Mouse (Mus musculus) kidney, embryonic 14.5 days (tissue): Measurements from ENCODE around the gene Wipf1. TPM values are rescaled to one million over a fixed set of nuclear protein-coding genes. Genes with fewer than 3 reads are reported as not detected.

Source experiments
- ATAC-seq: fragments of 200-750 bp; cut with Nextera tagmentation; 2 replicates; pipeline ENCODE4 v1.8.0; 2017; ENCODE audit warnings: moderate number of reproducible peaks, mild to moderate bottlenecking, moderate TSS enrichment, moderate library complexity; ENCODE audit not compliant: low FRiP score, low TSS enrichment
- H3K27ac ChIP-seq: fragments of 300-500 bp; sonication (generic); 2 replicates; pipeline ENCODE4 v1.5.1; 2014; ENCODE audit warnings: low read depth, mild to moderate bottlenecking, low read length, moderate library complexity, mixed read lengths
- H3K27me3 ChIP-seq: fragments of 300-500 bp; sonication (generic); 2 replicates; pipeline ENCODE4 v1.6.1; 2014; ENCODE audit warnings: mild to moderate bottlenecking, low read length; ENCODE audit not compliant: control insufficient read depth, insufficient read depth
- H3K36me3 ChIP-seq: fragments of 300-500 bp; sonication (generic); 2 replicates; pipeline ENCODE4 v1.6.1; 2014; ENCODE audit warnings: low read length, mixed read lengths; ENCODE audit not compliant: control insufficient read depth, insufficient read depth
- H3K4me1 ChIP-seq: fragments of 300-500 bp; sonication (generic); 2 replicates; pipeline ENCODE4 v1.6.1; 2014; ENCODE audit warnings: low read length, mixed read lengths; ENCODE audit not compliant: control insufficient read depth, insufficient read depth
- H3K4me2 ChIP-seq: fragments of 300-500 bp; sonication (generic); replicated peaks from 2 replicates; pipeline ENCODE4 v1.6.1; 2014; ENCODE audit warnings: low read depth, mild to moderate bottlenecking, low read length
- H3K4me3 ChIP-seq: fragments of 300-500 bp; sonication (generic); 2 replicates; pipeline ENCODE4 v1.5.1; 2014; ENCODE audit warnings: mild to moderate bottlenecking, low read length
- H3K9ac ChIP-seq: fragments of 300-500 bp; sonication (generic); 2 replicates; pipeline ENCODE4 v1.6.1; 2014; ENCODE audit warnings: low read depth, mild to moderate bottlenecking, low read length, moderate library complexity
- H3K9me3 ChIP-seq: fragments of 300-500 bp; sonication (generic); 2 replicates; pipeline ENCODE4 v1.6.1; 2016; ENCODE audit warnings: low read length; ENCODE audit not compliant: control insufficient read depth
- whole genome bisulfite sequencing: fragments of 180-500 bp; shearing (Covaris S2); extraction: QIAGEN DNeasy Blood & Tissue Kit; methylation state at CpG from one replicate; pipeline ENCODE4 v1.1.7; 2014; 5-methylcytosine and 5-hydroxymethylcytosine counted together
- polyA plus RNA-seq: library from polyadenylated mRNA; unstranded; fragments of >200 nt; fragmentation: Nextera tagmentation; extraction: Ambion mirVana; gene quantifications from 2 replicates; pipeline ENCODE4 v1.2.1, GENCODE M21; 2014

The Wipf1 gene
- polyA plus RNA-seq, 1 experiment from 2014 or later, result 12.9 TPM

GRCm38 (mm10) chr2:73518966-73519365, 10.6 kb downstream of the Wipf1 start:
- Histone ChIP-seq H3K27ac (no peak overlapping the region), H3K4me2 (no peak overlapping the region), H3K4me1 (peaks cover 15% of the 10 kb centered on the region), H3K36me3 (peaks cover 2% of the 10 kb centered on the region; the same call in 1 of the 2 replicates), H3K27me3 (no peaks in the 10 kb centered on the region), H3K9ac (no peak overlapping the region), H3K9me3 (no peaks in the 10 kb centered on the region), H3K4me3 (no peak overlapping the region)
- ATAC-seq, result no peak
- 85% methylated on average over 5 of the region's 5 CpGs for WGBS

- Histone ChIP-seq H3K4me2 (no peak overlapping the region), H3K9ac (no peak overlapping the region), H3K4me3 (no peak overlapping the region), H3K36me3 (peaks cover 2% of the 10 kb centered on the region; the same call in 1 of the 2 replicates), H3K9me3 (no peaks in the 10 kb centered on the region), H3K27me3 (no peaks in the 10 kb centered on the region), H3K27ac (no peak overlapping the region), H3K4me1 (peaks cover 14% of the 10 kb centered on the region)
- WGBS, result 94% methylated on average over 2 of the region's 2 CpGs
- ATAC-seq, result no peak
Observed at GRCm38 (mm10) chr2:73518311-73518710, 11.2 kb downstream of the Wipf1 start.

- H3K9ac ChIP-seq, result no peak overlapping the region
- ATAC-seq, result no peak
- no peak overlapping the region for H3K27ac ChIP-seq
- peaks cover 8% of the 10 kb centered on the region for H3K4me1 ChIP-seq
- no peak overlapping the region for H3K4me3 ChIP-seq
- peaks cover 2% of the 10 kb centered on the region; the same call in 1 of the 2 replicates for H3K36me3 ChIP-seq
- no peaks in the 10 kb centered on the region for H3K27me3 ChIP-seq
- WGBS, result 92% methylated on average over 6 of the region's 6 CpGs
- no peaks in the 10 kb centered on the region for H3K9me3 ChIP-seq
- H3K4me2 ChIP-seq, result no peak overlapping the region
Observed at GRCm38 (mm10) chr2:73514178-73514577, 15.4 kb downstream of the Wipf1 start.

GRCm38 (mm10) chr2:73513204-73513749, 16.3 kb downstream of the Wipf1 start:
- WGBS, result 84% methylated on average over 2 of the region's 2 CpGs
- ATAC-seq, result no peak
- Histone ChIP-seq H3K4me1 (peaks cover 11% of the 10 kb centered on the region), H3K27ac (no peak overlapping the region), H3K36me3 (peaks cover 2% of the 10 kb centered on the region; the same call in 1 of the 2 replicates), H3K9me3 (no peaks in the 10 kb centered on the region), H3K4me2 (no peak overlapping the region), H3K9ac (no peak overlapping the region), H3K27me3 (no peaks in the 10 kb centered on the region), H3K4me3 (no peak overlapping the region)

- H3K4me3 ChIP-seq, result no peak overlapping the region
- H3K9me3 ChIP-seq, result no peaks in the 10 kb centered on the region
- no peak overlapping the region for H3K27ac ChIP-seq
- peaks cover 11% of the 10 kb centered on the region for H3K4me1 ChIP-seq
- no peaks in the 10 kb centered on the region for H3K27me3 ChIP-seq
- H3K4me2 ChIP-seq, result no peak overlapping the region
- peaks cover 2% of the 10 kb centered on the region; the same call in 1 of the 2 replicates for H3K36me3 ChIP-seq
- WGBS, result 57% methylated on average over 3 of the region's 3 CpGs
- no peak for ATAC-seq
- H3K9ac ChIP-seq, result no peak overlapping the region
Observed at GRCm38 (mm10) chr2:73512044-73512443, 17.5 kb downstream of the Wipf1 start.

GRCm38 (mm10) chr2:73510731-73511360, 18.7 kb downstream of the Wipf1 start:
- H3K36me3 ChIP-seq, result no peaks in the 10 kb centered on the region
- no peak overlapping the region for H3K27ac ChIP-seq
- WGBS, result 73% methylated on average over 7 of the region's 7 CpGs
- no peak overlapping the region for H3K9ac ChIP-seq
- H3K4me2 ChIP-seq, result no peak overlapping the region
- no peak overlapping the region for H3K4me3 ChIP-seq
- ATAC-seq, result no peak
- H3K27me3 ChIP-seq, result no peaks in the 10 kb centered on the region
- peaks cover 11% of the 10 kb centered on the region for H3K4me1 ChIP-seq
- no peaks in the 10 kb centered on the region for H3K9me3 ChIP-seq

GRCm38 (mm10) chr2:73510025-73510288, 19.6 kb downstream of the Wipf1 start:
- WGBS, result 39% methylated on average over 3 of the region's 3 CpGs
- Histone ChIP-seq H3K4me2 (no peak overlapping the region), H3K36me3 (no peaks in the 10 kb centered on the region), H3K4me1 (peaks cover 11% of the 10 kb centered on the region), H3K9ac (no peak overlapping the region), H3K4me3 (no peak overlapping the region), H3K27me3 (no peaks in the 10 kb centered on the region), H3K27ac (no peak overlapping the region; the same call in 1 of the 2 replicates), H3K9me3 (no peaks in the 10 kb centered on the region)
- no peak for ATAC-seq

GRCm38 (mm10) chr2:73509248-73510024, 20.1 kb downstream of the Wipf1 start:
- no peaks in the 10 kb centered on the region for H3K36me3 ChIP-seq
- WGBS, result 63% methylated on average over 15 of the region's 15 CpGs

GRCm38 (mm10) chr2:73507886-73508285, 21.6 kb downstream of the Wipf1 start:
- no peak overlapping the region for H3K4me3 ChIP-seq
- no peak overlapping the region for H3K4me2 ChIP-seq
- no peaks in the 10 kb centered on the region for H3K27me3 ChIP-seq
- H3K27ac ChIP-seq, result no peak overlapping the region
- H3K4me1 ChIP-seq, result peaks cover 11% of the 10 kb centered on the region
- ATAC-seq, result no peak
- 66% methylated on average over 7 of the region's 7 CpGs for WGBS
- H3K36me3 ChIP-seq, result no peaks in the 10 kb centered on the region
- no peak overlapping the region for H3K9ac ChIP-seq
- no peaks in the 10 kb centered on the region for H3K9me3 ChIP-seq

More at GRCm38 (mm10) chr2:73509248-73510024, 20.1 kb downstream of the Wipf1 start:
- H3K27ac ChIP-seq, result peak overlapping the region; percentile 24; the same call in 1 of the 2 replicates
- H3K4me1 ChIP-seq, result peaks cover 11% of the 10 kb centered on the region
- H3K27me3 ChIP-seq, result no peaks in the 10 kb centered on the region
- no peak overlapping the region for H3K4me3 ChIP-seq
- no peak overlapping the region for H3K4me2 ChIP-seq
- peak; percentile 51; the same call in 1 of the 2 replicates for ATAC-seq
- no peak overlapping the region for H3K9ac ChIP-seq
- H3K9me3 ChIP-seq, result no peaks in the 10 kb centered on the region
